Mouse (Mus musculus) brain, embryonic 18.5 days (tissue): ENCODE measurements around the gene Tcp11l2.

ENCODE experiments used
- DNase-seq: peaks from one replicate; pipeline ENCODE4 v3.0.0-alpha.2; 2012; ENCODE audit warnings: low read depth, low spot score

The Tcp11l2 gene

GRCm38 (mm10) chr10:84654029-84654428, 77.6 kb downstream of the Tcp11l2 start:
- no peak for DNase-seq

GRCm38 (mm10) chr10:84654731-84655130, 78.3 kb downstream of the Tcp11l2 start:
- no peak for DNase-seq

GRCm38 (mm10) chr10:84656618-84657017, 80.2 kb downstream of the Tcp11l2 start:
- DNase-seq = no peak

GRCm38 (mm10) chr10:84657437-84658087, 81.1 kb downstream of the Tcp11l2 start:
- DNase-seq = peak; percentile 20

GRCm38 (mm10) chr10:84658088-84658848, 81.8 kb downstream of the Tcp11l2 start:
- DNase-seq = no peak

- no peak for DNase-seq
Observed at GRCm38 (mm10) chr10:84659281-84659680, 82.9 kb downstream of the Tcp11l2 start.

- no peak for DNase-seq
Observed at GRCm38 (mm10) chr10:84662138-84662537, 85.7 kb downstream of the Tcp11l2 start.
